Mouse (Mus musculus): Measurements from ENCODE around the gene Ttc16. TPM values are rescaled to one million over a fixed set of nuclear protein-coding genes. Genes with fewer than 3 reads are reported as not detected.

Ttc16 gene
- total RNA-seq, 1 experiment = 0.94 TPM

- in situ Hi-C loops (cut with MboI; ENCODE audit: low sequenced_read_pairs in 2 of 2, unreplicated experiment in 2 of 2) = no loop called here
- Histone ChIP-seq H3K4me3 (ENCODE audit: insufficient read depth in 1 of 2, low read depth in 1 of 2, low read length in 2 of 2, poor library complexity in 1 of 2, severe bottlenecking in 1 of 2) (no peak overlapping the region), H3K4me1 (ENCODE audit: control insufficient read depth in 2 of 2, insufficient read depth in 2 of 2, low read length in 2 of 2, poor library complexity in 1 of 2) (no peaks in the 10 kb centered on the region), H3K9me3 (ENCODE audit: control insufficient read depth, insufficient read depth, low read depth, low read length) (no peaks in the 10 kb centered on the region), H3K36me3 (ENCODE audit: control insufficient read depth, insufficient read depth, low read length, poor library complexity, severe bottlenecking) (no peaks in the 10 kb centered on the region; the same call in 1 of the 2 replicates), H3K9ac (ENCODE audit: insufficient read depth, low read depth, low read length, poor library complexity, severe bottlenecking) (no peak overlapping the region), H3K27ac (ENCODE audit: insufficient read depth, low read depth, low read length, poor library complexity, severe bottlenecking) (no peak overlapping the region)
- DNase-seq (ENCODE audit: low read depth, low spot score) = no peak
- no peak for TF ChIP-seq CHD2 (IDR thresholded peaks at IDR 0.05; ENCODE audit: low read depth, low read length)
- TF ChIP-seq MAFK (IDR thresholded peaks at IDR 0.05; ENCODE audit: insufficient read depth, low read depth, low read length) = no peak
- TF ChIP-seq ZNF384 (IDR thresholded peaks at IDR 0.05; ENCODE audit: low read depth, low read length) = no peak
- no peak for TF ChIP-seq ZC3H11A (IDR thresholded peaks at IDR 0.05; ENCODE audit: borderline replicate concordance, low read depth, low read length)
- TF ChIP-seq HCFC1 (IDR thresholded peaks at IDR 0.05; ENCODE audit: borderline replicate concordance, insufficient read depth, low read length) = no peak
Observed at GRCm38 (mm10) chr2:32823153-32823552, 47.7 kb upstream of the Ttc16 start.

GRCm38 (mm10) chr2:32822643-32823042 is 47.2 kb upstream of the Ttc16 start:
- Histone ChIP-seq H3K9me3 (ENCODE audit: control insufficient read depth, insufficient read depth, low read depth, low read length) (no peaks in the 10 kb centered on the region), H3K27ac (ENCODE audit: insufficient read depth, low read depth, low read length, poor library complexity, severe bottlenecking) (no peak overlapping the region), H3K36me3 (ENCODE audit: control insufficient read depth, insufficient read depth, low read length, poor library complexity, severe bottlenecking) (no peaks in the 10 kb centered on the region; the same call in 1 of the 2 replicates), H3K9ac (ENCODE audit: insufficient read depth, low read depth, low read length, poor library complexity, severe bottlenecking) (no peak overlapping the region), H3K4me3 (ENCODE audit: insufficient read depth in 1 of 2, low read depth in 1 of 2, low read length in 2 of 2, poor library complexity in 1 of 2, severe bottlenecking in 1 of 2) (no peak overlapping the region), H3K4me1 (ENCODE audit: control insufficient read depth in 2 of 2, insufficient read depth in 2 of 2, low read length in 2 of 2, poor library complexity in 1 of 2) (no peaks in the 10 kb centered on the region)
- no peak for DNase-seq (ENCODE audit: low read depth, low spot score)
- TF ChIP-seq MAFK (IDR thresholded peaks at IDR 0.05; ENCODE audit: insufficient read depth, low read depth, low read length) = no peak
- no peak for TF ChIP-seq ZNF384 (IDR thresholded peaks at IDR 0.05; ENCODE audit: low read depth, low read length)
- TF ChIP-seq CHD2 (IDR thresholded peaks at IDR 0.05; ENCODE audit: low read depth, low read length) = no peak
- no peak for TF ChIP-seq HCFC1 (IDR thresholded peaks at IDR 0.05; ENCODE audit: borderline replicate concordance, insufficient read depth, low read length)
- no peak for TF ChIP-seq ZC3H11A (IDR thresholded peaks at IDR 0.05; ENCODE audit: borderline replicate concordance, low read depth, low read length)
- in situ Hi-C loops (cut with MboI; ENCODE audit: low sequenced_read_pairs in 2 of 2, unreplicated experiment in 2 of 2) = no loop called here

GRCm38 (mm10) chr2:32821041-32821802 is 45.8 kb upstream of the Ttc16 start:
- DNase-seq (ENCODE audit: low read depth, low spot score) = peak; percentile 40
- Histone ChIP-seq H3K9ac (ENCODE audit: insufficient read depth, low read depth, low read length, poor library complexity, severe bottlenecking) (no peak overlapping the region), H3K9me3 (ENCODE audit: control insufficient read depth, insufficient read depth, low read depth, low read length) (no peaks in the 10 kb centered on the region), H3K4me3 (ENCODE audit: insufficient read depth in 1 of 2, low read depth in 1 of 2, low read length in 2 of 2, poor library complexity in 1 of 2, severe bottlenecking in 1 of 2) (no peak overlapping the region), H3K4me1 (ENCODE audit: control insufficient read depth in 2 of 2, insufficient read depth in 2 of 2, low read length in 2 of 2, poor library complexity in 1 of 2) (no peaks in the 10 kb centered on the region), H3K27ac (ENCODE audit: insufficient read depth, low read depth, low read length, poor library complexity, severe bottlenecking) (no peak overlapping the region), H3K36me3 (ENCODE audit: control insufficient read depth, insufficient read depth, low read length, poor library complexity, severe bottlenecking) (no peaks in the 10 kb centered on the region; the same call in 1 of the 2 replicates)
- TF ChIP-seq ZC3H11A (IDR thresholded peaks at IDR 0.05; ENCODE audit: borderline replicate concordance, low read depth, low read length) = no peak
- TF ChIP-seq HCFC1 (IDR thresholded peaks at IDR 0.05; ENCODE audit: borderline replicate concordance, insufficient read depth, low read length) = no peak
- no peak for TF ChIP-seq CHD2 (IDR thresholded peaks at IDR 0.05; ENCODE audit: low read depth, low read length)
- TF ChIP-seq ZNF384 (IDR thresholded peaks at IDR 0.05; ENCODE audit: low read depth, low read length) = no peak
- no peak for TF ChIP-seq MAFK (IDR thresholded peaks at IDR 0.05; ENCODE audit: insufficient read depth, low read depth, low read length)
- in situ Hi-C loops (cut with MboI; ENCODE audit: low sequenced_read_pairs in 2 of 2, unreplicated experiment in 2 of 2) = no loop called here

- Histone ChIP-seq H3K4me3 (ENCODE audit: insufficient read depth in 1 of 2, low read depth in 1 of 2, low read length in 2 of 2, poor library complexity in 1 of 2, severe bottlenecking in 1 of 2) (no peak overlapping the region), H3K27ac (ENCODE audit: insufficient read depth, low read depth, low read length, poor library complexity, severe bottlenecking) (no peak overlapping the region), H3K9me3 (ENCODE audit: control insufficient read depth, insufficient read depth, low read depth, low read length) (no peaks in the 10 kb centered on the region), H3K36me3 (ENCODE audit: control insufficient read depth, insufficient read depth, low read length, poor library complexity, severe bottlenecking) (peaks cover 2% of the 10 kb centered on the region; the same call in 1 of the 2 replicates), H3K9ac (ENCODE audit: insufficient read depth, low read depth, low read length, poor library complexity, severe bottlenecking) (no peak overlapping the region), H3K4me1 (ENCODE audit: control insufficient read depth in 2 of 2, insufficient read depth in 2 of 2, low read length in 2 of 2, poor library complexity in 1 of 2) (no peaks in the 10 kb centered on the region)
- no peak for TF ChIP-seq ZNF384 (IDR thresholded peaks at IDR 0.05; ENCODE audit: low read depth, low read length)
- no peak for TF ChIP-seq MAFK (IDR thresholded peaks at IDR 0.05; ENCODE audit: insufficient read depth, low read depth, low read length)
- TF ChIP-seq HCFC1 (IDR thresholded peaks at IDR 0.05; ENCODE audit: borderline replicate concordance, insufficient read depth, low read length) = no peak
- no peak for TF ChIP-seq ZC3H11A (IDR thresholded peaks at IDR 0.05; ENCODE audit: borderline replicate concordance, low read depth, low read length)
- TF ChIP-seq CHD2 (IDR thresholded peaks at IDR 0.05; ENCODE audit: low read depth, low read length) = no peak
- DNase-seq (ENCODE audit: low read depth, low spot score) = no peak
- in situ Hi-C loops (cut with MboI; ENCODE audit: low sequenced_read_pairs in 2 of 2, unreplicated experiment in 2 of 2) = no loop called here
Observed at GRCm38 (mm10) chr2:32818208-32818607, 42.8 kb upstream of the Ttc16 start.

Data from ES-E14 (cell line).